ENCODE assay signal across 19 mouse cellular contexts in the genomic region with DNA sequence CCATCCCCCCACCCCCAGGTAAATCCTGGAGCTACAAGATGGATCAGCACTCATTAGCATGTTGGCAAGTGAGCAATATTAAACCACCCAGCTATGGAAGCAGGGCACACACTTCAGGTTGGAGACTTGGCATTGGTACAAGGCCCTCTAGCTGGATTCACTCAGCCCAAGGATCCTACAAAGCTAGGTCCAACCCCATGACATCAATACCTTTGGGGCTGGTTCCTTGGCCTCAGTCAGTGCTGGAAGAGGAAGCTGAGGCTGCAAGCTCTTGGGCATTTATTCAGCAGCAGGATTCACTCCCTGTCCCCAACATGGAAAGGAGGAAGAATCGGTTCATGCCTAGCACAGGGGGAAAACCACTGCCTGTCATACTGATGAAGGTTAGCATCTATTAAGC.
"Had no signal": no experiment of that assay in that cellular context is flagged by ENCODE, and none has a peak within 500 bp of the region (broad histone marks: within the 10 kb centered on the region; RNA-seq: fewer than 3 reads in every experiment).

No protein-coding gene starts in this region.

- H3K4me2 ChIP-seq: liver, embryonic 13.5 days; midbrain, embryonic 11.5 days; midbrain, embryonic 15.5 days; neural tube, embryonic 13.5 days; stomach, embryonic 15.5 days had no signal

- DNase-seq: kidney, adult 8-10 months; kidney, postnatal 25 days; layer of hippocampus, postnatal 36 days; liver, embryonic 13.5 days; lung, adult 2 months; lung, postnatal 14 days; lung, postnatal 4 days; retina, postnatal 1 day; right cerebral cortex, postnatal 25 days; spleen, adult 18-20 months; thymus, adult 2 months; thymus, postnatal 14 days; thymus, postnatal 4 days had no signal

- ATAC-seq: midbrain, embryonic 15.5 days had no signal

- H3K4me3 ChIP-seq: left cerebral cortex, adult 2 months; liver, embryonic 13.5 days; midbrain, embryonic 15.5 days; myocyte; neural tube, embryonic 13.5 days; stomach, embryonic 15.5 days had no signal

- H3K27me3 ChIP-seq: midbrain, embryonic 15.5 days; neural tube, embryonic 13.5 days; stomach, embryonic 15.5 days had no signal

- H3K9ac ChIP-seq: liver, embryonic 13.5 days; midbrain, embryonic 15.5 days; neural tube, embryonic 13.5 days; stomach, embryonic 15.5 days had no signal

- H3K9me3 ChIP-seq: liver, embryonic 13.5 days; midbrain, embryonic 15.5 days; neural tube, embryonic 13.5 days; stomach, embryonic 15.5 days had no signal

- H3K27ac ChIP-seq: left cerebral cortex, adult 2 months; liver, embryonic 13.5 days; midbrain, embryonic 15.5 days; stomach, embryonic 15.5 days had no signal

- H3K36me3 ChIP-seq: liver, embryonic 13.5 days; midbrain, embryonic 15.5 days; neural tube, embryonic 13.5 days; stomach, embryonic 15.5 days had no signal

- H3K4me1 ChIP-seq: liver, embryonic 13.5 days; stomach, embryonic 15.5 days had no signal
